Mouse (Mus musculus): ENCODE measurements at regions not wholly inside any gene's neighbourhood (a gene's known extent, or its start where the extent isn't known, plus 50 kb on each side); places are given as distances from the start of the nearest gene placed in this dataset.

DNA sequence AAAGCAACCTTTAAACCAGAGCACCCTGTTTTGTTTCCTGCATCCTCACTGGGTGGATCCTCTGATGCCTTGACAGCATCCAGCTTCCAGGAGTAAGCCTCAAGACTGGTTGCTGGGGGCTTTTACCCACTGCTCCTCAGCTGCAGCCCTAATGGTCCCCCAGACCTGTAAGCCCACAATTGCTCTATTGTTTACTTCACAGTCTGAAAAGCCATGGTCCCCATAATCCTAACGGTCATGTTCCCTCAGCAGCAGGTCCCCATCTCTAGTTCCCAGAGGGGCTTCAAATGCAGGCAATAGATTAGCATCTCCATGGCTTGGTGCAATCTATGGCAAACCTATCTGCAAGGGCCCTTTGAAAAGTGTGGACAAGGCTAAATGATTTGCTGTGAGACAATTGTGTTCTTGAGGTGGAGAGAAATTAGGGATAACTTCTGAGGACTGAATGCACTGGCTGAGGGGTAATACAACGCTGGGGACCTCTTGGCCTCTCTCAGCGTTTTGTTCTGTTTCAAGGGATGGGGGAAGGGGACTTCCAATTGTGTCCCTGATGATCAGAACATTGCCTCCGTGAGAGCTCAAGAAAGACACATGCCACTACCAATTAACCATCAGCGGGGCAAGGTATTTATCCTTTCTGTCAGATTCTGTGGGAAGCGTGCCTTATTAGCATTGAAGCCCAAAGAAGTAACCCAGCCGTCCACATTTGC, 341.1 kb upstream of the Adgrl2 start:
- DNase-seq (ENCODE audit: low read depth, low spot score), result no peak

DNA sequence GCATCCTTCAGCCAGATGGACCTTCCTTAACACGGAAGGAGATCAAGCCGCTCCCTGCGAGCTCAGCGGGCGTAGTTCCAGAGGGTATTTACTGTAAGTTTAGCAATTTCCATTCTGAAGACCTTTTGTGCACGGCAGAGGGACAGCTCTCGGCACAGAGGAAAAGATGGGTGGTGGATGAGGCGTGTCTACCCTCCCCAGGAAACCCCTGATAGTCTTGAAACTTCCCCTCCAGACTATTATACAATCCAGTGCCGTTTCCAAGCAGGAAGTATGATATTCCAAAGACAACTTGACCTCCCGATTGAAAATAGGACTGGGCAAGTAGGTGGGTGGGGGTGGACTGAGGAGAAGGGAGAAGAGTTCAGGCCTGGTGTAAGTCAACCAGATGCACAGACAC, 340.4 kb upstream of the Adgrl2 start:
- DNase-seq (ENCODE audit: low read depth, low spot score), result no peak

DNA sequence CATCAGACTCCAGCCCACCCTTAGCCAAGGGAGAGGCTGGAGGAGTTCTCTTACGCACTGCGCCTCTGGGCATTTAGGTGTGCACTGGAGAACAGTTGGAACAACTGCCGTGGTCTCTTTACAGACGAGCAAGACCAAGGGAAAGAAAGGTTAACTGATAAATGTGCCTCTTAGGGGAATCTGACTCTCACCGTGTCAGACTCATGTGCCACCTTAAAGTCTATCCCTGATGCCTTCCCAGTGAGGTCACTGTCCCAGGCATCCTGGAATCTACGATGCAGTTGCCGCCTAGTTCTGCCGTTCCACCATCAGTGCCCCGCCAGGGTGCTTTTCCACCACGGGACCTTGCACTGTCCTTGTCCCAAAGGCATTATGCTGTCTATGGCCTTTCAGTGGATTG, 339.7 kb upstream of the Adgrl2 start:
- no peak for DNase-seq (ENCODE audit: low read depth, low spot score)

DNA sequence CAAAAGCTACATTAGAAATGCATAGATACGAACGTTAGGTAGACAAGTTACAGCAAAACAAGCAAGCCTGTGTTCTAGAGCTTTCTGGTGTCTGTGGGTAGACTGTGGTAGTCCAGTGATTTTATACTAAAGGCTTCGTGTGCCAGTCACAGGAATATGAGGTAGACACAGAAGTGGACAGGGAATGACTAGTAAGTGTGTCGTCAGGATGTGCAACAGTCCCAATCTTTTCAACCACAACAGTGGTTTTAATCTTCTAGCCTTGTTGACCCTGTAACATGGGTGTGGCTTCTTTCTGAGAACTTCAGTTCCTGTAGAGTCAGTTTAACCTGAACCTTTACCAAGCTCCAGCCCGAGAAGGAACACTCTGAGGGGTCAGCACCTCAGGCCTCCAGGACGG, 339.3 kb upstream of the Adgrl2 start:
- no peak for DNase-seq (ENCODE audit: low read depth, low spot score)

DNA sequence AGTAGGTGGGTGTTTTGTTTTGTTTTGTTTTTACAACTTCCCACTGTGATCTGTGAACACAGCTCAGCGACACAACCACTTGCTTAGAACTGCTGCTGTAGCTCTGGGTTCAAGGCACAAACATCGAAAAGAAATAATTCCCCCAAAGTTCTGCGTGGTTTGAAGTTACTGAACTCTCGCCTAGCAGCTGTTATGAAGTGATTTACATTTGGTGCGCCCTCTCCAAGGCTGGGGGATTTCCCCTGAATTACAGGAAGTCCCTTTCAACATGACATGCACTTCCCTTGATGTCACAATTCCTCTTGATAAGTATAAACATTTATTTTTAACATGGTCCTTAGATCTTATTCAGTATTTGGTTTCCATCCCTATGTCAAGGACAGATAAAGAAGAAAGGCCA, 336.3 kb upstream of the Adgrl2 start:
- no peak for DNase-seq (ENCODE audit: low read depth, low spot score)

DNA sequence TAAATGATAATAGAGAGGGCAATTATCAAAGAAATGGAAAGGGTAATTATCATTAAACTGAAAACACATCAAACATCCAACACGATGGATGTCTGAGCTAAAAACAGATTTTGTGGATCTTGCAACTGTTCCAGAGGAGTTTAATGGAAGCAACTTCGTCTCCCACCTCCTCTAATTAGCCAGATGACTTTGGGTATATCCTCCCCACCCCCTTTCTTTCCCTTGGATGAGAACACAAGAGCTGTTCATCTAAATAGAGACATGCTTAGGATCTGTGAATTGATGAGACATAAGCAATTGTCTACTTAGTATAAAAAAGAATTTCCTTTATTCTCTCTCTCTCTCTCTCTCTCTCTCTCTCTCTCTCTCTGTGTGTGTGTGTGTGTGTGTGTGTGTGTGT, 333.7 kb upstream of the Adgrl2 start:
- no peak for DNase-seq (ENCODE audit: low read depth, low spot score)

DNA sequence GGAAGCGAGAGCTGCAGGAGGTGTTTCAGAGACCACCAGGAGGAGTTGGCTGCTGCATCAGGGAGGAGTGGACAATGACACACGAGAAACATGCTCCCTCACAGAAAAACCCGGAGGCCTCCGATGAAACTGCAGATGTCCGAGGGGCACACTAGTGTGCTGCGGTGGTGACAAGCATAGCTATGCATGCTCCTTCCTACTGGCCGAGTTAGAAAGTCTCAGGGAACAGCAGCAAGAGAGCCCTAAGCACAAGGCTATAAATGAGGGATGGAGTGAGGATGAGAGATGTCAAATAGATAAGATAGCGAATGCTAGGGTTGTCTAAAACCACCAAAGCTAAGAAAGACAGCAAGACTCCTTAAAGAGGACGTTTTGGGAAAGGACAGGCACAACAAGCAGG, 328.4 kb upstream of the Adgrl2 start:
- DNase-seq (ENCODE audit: low read depth, low spot score), result no peak

DNA sequence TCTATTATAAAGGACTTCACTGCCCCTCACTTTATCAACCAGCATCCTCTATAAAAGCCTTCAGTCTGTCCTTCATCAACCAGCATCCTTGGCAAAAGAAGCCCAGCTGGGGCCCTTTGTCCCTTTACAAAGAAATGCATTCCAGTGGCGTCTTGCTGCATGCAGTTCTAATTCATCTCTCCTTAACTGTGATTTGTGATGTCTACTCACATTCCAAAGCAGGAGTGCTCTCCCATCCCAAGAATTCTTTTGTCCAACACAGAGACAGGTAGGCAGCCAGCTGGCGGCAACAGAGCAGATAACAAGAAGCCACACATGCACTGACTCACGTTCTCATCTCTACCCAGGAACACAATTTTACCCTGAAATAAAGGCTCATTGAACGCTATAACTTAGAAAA, 323.9 kb upstream of the Adgrl2 start:
- no peak for DNase-seq (ENCODE audit: low read depth, low spot score)

DNA sequence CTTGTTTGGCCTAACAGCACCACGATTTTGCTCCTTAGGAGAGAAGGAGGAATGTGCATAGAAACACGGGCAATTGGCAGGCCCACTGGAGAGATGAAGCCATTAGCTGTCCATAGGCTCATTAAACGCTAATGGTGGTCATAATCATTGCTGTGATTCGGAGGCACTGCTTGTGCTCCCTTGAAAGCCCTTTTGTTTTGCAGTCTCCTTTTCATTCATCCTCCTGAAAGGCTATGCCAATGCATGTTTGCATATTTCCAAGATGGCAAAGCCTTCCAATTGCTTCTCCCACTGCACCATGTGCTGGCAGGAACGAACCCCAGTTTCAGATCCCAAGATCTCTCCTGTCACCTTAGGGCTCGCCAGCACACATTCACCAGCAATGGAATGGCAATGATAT, 322.9 kb upstream of the Adgrl2 start:
- DNase-seq (ENCODE audit: low read depth, low spot score), result no peak

DNA sequence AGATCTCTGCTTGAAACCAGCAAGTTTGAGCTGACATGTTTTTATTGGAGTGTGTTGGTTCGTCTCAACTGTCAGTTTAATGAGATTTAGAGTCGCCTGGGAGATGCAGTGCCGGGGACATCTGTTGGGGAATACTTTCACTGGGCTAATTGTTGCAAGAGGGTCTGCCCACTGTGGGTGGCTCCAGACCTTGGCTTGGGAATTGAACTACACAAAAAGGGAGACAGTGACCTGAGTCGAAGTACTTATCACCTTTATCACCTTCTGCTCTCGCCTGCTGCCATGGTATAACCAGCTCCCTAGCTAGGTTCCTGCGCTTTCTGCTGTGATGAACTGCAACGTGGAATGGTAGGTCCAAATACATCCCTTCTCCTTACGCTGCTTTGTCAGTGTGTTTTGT, 321.2 kb upstream of the Adgrl2 start:
- no peak for DNase-seq (ENCODE audit: low read depth, low spot score)

DNA sequence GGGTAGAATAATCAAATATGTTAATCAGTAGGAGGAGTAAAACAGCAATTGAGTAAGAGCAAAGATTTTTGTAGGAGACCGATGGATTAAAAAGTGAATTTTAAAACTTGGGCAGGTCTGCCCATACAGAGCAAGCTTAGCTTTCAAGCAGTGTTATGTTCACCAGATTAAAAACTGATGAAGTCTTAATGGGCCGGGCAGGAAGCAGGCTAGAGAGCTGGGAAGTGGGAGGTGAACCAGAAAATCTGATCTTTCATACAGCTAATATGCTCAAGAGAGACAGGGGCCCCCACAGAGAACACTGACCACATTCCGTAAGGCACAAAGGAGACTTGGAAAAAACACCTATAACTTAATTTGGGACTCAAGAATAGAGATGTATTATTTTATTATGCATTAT, 316.4 kb upstream of the Adgrl2 start:
- DNase-seq (ENCODE audit: low read depth, low spot score), result no peak

DNA sequence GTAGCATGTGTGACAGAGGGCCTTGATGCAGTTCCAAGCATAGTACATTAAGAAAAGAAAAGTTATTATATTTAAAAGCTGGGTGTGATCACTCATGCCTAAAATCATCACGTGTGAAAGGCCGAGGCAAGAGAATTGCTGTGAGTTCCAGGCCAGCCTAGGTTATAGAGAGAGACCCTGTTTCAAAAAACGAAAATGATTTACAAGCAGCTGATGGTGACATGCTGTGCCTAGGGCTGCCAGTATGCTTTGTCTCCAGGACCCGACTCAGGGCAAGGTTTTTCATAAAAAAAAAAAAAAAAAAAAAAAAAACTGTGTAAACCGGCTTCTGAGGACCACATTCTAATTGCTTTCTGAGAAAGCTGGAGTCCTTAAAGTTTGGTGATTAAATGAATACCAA, 315.9 kb upstream of the Adgrl2 start:
- DNase-seq (ENCODE audit: low read depth, low spot score), result no peak

DNA sequence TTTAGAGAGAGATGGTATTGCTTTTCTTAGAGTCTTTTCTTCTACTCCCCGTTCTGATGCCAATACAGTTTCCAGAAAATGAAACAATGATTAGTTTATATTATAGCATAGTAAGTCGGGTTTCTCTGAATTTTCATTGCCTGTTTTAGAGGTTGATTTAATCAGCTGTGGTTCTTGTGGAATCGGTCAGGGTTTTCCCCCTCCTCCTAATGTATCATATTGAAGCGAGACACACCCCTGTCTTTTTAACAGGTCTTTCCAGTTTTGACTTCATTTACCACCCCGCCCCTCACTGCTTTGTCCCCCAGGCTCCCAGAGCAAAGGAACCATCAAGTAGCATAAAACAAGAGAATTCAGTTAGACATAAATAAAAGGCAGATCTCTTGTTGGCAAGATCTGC, 315.1 kb upstream of the Adgrl2 start:
- no peak for DNase-seq (ENCODE audit: low read depth, low spot score)

DNA sequence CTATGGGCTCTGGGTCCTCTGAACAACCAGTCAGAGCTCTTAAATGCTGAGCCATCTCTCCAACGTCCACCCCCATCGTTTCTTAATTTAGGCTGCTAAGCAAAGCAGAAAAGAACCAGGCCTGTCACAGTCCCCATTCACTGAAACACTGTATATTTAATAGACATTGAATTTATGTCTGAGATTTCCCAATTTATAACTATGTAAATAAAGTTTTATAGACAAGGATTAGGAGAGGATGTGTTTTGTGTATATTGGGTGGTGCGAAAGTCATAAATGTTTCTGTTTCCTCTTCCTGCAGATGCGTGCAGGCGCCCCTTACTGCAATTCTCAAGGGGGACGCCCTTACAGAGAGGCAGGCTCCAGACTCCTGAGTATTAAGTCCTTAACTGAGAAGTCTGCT, 314.7 kb upstream of the Adgrl2 start:
- DNase-seq (ENCODE audit: low read depth, low spot score), result no peak

DNA sequence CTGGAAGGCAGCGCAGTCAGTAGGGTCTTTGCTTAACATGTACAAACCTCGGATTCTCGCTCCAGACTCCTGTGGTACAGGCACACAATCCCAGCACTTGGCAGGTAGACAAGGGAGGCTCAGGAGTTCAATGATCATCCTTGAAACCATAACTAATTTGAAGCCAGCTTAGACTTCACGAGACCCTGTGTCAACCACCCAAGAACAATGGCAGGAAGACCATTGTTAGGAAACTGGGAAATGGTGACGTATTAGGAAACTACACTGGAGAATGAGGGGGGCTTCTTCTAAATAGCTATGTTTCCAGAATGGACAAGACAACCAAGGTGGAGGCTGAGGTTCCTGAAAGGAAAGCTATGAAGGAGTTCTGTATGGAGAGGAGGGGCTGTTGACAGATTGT, 313.1 kb upstream of the Adgrl2 start:
- no peak for DNase-seq (ENCODE audit: low read depth, low spot score)

DNA sequence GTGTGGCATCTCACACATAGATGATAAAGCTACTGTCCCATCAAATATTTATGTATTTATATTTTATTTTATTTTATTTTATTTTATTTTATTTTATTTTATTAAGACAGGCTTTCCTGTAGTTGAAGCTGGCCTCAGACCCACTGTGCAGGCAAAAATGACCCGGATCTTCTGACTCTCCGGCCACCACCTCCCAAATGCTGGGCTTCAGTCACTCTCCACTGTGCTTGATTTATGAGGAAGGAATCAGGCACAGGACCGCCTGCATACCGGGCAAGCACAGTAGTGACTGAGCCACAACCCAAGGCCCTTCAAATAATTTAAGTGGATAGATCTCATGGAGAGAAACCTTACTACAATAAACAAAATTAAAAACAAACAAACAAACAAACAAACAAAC, 309.6 kb upstream of the Adgrl2 start:
- DNase-seq (ENCODE audit: low read depth, low spot score), result no peak

DNA sequence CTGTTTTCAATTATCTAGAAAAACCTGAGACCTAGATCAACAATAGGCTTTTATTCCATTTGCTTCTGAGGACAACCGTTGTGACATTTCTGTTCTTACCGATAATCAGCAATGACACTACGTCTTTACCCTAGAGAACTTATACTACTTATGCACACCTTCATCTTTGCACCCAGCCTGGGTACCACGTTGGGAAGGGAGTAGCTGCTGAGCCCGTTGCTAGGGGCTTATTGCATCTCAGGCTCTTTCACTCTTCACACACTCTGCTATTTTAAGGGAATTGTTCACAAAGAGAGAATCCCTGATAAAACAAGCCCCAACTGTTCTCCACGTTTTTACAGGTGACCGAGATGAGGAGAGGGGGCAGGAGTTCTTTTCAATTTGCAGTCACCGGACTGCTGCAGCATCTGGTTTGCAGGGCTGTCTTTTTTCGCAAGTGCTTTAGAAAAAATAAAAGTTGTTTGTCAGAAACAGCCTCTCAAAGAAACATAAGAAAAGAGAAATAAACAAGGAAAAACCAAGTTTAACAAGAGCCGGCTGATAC, 306.1 kb upstream of the Adgrl2 start:
- no peak for DNase-seq (ENCODE audit: low read depth, low spot score)

DNA sequence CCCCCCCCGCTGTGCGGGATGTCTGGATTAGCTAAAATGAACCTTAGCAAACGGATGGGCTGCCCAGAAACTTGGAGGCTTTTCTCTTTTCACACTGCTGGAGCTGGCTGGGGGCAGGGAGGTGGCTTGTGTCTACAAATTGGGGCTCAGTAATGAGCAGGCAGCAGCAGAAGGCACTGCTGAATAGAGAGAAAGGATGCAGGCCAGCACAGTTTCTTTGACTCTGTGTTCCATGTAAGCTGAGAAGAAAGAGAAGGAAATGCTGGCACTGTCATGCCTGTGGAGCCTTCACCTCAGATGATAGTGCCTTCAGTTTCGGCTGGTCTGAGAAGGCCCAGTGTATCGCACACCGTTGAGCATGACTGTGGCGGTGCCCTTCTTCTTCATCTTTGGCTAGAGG, 305.6 kb upstream of the Adgrl2 start:
- no peak for DNase-seq (ENCODE audit: low read depth, low spot score)

DNA sequence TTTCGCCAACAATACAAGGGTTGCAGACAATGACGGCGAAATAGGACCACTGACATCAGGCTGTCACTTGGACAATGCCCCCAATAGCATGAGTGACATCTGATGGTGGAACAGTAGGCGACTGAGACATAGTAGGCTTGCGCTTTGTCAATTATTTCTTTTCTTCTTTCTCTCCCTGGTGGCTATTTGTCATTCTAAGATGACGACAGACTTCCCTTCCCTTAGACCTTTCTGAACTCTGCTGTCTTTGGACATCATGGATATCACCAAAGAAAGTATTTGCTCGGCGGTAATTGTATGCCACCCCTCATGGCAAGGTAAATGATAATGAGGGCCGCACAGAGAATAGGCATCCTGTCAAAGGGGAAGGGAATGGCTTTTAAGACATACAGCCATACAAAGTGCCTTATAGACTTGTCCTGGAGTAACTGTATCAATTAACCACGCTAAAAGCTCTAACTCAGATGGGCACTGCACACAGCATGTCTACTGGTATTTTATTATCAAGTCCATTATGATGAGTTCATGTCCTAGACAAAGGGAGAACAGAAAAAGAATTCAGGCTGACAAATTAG, 305.0 kb upstream of the Adgrl2 start:
- DNase-seq (ENCODE audit: low read depth, low spot score), result no peak

DNA sequence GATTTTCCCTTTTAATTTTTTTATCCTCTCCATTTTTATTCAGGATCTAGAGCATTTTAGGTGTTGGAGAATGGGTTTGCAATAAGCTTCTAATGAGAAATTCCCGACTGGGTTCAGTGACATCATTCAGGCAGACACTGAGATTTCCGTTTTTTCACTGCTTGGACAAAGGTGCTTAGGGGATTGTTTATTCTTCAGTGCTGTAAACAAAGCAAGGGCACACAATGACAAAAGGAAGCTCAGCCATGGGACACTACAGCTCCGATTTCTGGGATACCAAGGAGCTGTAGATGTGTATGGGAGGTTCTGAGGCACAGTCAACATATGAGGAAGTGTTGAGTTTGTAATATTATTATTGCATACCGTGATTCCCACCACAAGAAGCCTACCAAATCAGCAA, 304.1 kb upstream of the Adgrl2 start:
- DNase-seq (ENCODE audit: low read depth, low spot score), result no peak

DNA sequence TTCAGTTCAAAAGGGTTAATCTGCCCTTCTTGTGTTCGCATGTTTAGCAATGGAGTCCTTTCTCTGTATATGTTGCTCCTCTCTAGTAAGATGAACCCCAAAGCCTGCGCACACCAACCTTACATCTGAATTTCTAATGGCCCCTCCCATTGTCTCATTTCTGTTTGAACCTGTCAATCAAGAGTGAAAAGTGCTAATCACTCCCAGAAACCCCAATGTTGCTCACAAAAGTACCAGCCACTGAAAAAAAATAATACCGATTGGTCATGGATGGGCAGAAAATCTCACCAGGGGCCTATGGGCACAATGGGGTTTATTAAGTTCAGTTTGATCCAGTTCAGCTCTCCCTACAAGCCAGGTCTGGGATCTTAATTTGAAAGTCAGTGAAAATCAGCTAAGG, 302.1 kb upstream of the Adgrl2 start:
- DNase-seq (ENCODE audit: low read depth, low spot score), result no peak

DNA sequence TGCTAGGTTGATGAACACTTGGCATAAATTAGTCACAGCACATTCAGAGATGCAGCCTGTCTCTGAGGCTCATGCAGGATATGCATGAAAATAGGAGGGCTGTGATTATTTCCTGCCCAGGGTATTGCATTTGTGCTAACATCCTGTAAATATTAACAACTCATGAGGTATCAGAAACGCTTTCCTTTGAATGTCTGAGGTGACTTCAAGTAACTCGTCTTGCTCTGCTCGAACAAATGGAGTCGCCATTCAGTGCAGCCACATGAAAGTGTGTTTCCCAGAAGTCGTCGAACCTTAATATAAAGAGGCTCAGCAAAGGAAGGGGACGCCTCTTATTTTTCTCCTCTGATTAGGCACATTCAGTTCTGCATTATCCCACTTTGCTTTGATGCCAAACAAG, 301.1 kb upstream of the Adgrl2 start:
- DNase-seq (ENCODE audit: low read depth, low spot score), result no peak

DNA sequence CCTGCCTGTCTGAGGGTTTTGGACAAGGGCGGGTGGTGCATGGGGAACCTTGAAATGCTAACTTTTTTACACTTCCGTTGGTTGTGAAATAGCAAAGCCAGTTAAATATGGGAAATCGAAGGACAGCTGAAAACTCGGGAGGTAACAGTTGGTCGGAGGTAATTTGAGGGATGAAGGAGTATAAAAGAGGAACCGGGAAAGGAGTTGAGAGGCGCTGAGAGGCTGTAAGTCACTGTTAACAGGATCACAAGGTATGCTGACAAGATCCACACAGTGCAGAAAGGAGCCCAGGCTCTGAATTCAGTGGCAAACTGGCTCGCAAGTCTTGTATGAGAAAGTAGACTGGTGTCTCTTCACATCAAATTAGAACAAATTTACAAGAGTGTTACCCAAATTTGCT, 299.9 kb upstream of the Adgrl2 start:
- DNase-seq (ENCODE audit: low read depth, low spot score), result no peak

DNA sequence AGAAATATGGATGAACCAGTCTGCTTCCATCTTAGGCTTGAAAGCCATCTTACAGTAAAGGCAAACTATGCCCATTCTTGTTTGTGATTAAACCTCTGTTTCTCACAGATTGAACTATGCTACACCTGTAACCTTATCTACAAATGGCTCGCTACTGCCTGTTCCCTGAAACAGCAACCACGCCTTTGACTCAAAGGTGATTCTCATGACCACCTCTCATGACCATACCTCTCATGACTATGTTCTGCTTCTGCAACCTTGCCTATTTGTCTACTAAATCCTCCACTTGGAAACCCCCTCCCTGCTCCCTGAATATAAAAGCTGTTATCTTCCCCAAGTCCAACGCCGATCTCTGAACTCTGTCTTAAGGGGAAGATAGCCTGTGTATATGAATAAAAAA, 296.7 kb upstream of the Adgrl2 start:
- no peak for DNase-seq (ENCODE audit: low read depth, low spot score)
